Mouse (Mus musculus) ES-Bruce4 (cell line): Measurements from ENCODE around the gene Hivep3. TPM values are rescaled to one million over a fixed set of nuclear protein-coding genes. Genes with fewer than 3 reads are reported as not detected.

Experiments
- H3K27ac ChIP-seq: 2 replicates; pipeline ENCODE4 v1.5.1; 2012; ENCODE audit warnings: low read length, inconsistent platforms; ENCODE audit not compliant: insufficient read depth
- H3K27me3 ChIP-seq: 2 replicates; pipeline ENCODE4 v1.6.1; 2012; ENCODE audit warnings: mild to moderate bottlenecking, low read length, inconsistent platforms; ENCODE audit not compliant: control insufficient read depth, poor library complexity, insufficient read depth, severe bottlenecking
- H3K36me3 ChIP-seq: 2 replicates; pipeline ENCODE4 v1.6.1; 2012; ENCODE audit warnings: inconsistent platforms, mild to moderate bottlenecking, low read length, moderate library complexity; ENCODE audit not compliant: control insufficient read depth, poor library complexity, insufficient read depth, severe bottlenecking
- H3K4me1 ChIP-seq: one replicate; pipeline ENCODE4 v1.8.1; 2011; ENCODE audit warnings: low read length; ENCODE audit not compliant: control insufficient read depth, insufficient read depth
- H3K4me3 ChIP-seq: 2 replicates; pipeline ENCODE4 v1.5.1; 2011; ENCODE audit warnings: low read depth, mild to moderate bottlenecking, low read length
- H3K9ac ChIP-seq: 2 replicates; pipeline ENCODE4 v1.6.1; 2012; ENCODE audit warnings: low read depth, mild to moderate bottlenecking, inconsistent platforms; ENCODE audit not compliant: poor library complexity, severe bottlenecking
- H3K9me3 ChIP-seq: replicated peaks from 2 replicates; pipeline ENCODE4 v1.6.1; 2012; ENCODE audit warnings: mild to moderate bottlenecking, low read length, inconsistent platforms; ENCODE audit not compliant: control insufficient read depth, poor library complexity, insufficient read depth, severe bottlenecking
- CTCF ChIP-seq: IDR thresholded peaks from one replicate; pipeline ENCODE4 v1.8.1; 2011; ENCODE audit warnings: low read depth, low read length
- EP300 ChIP-seq: IDR thresholded peaks from 2 replicates; pipeline ENCODE4 v1.6.1; 2011; ENCODE audit warnings: low read depth, low read length; ENCODE audit not compliant: insufficient read depth
- POLR2A ChIP-seq: IDR thresholded peaks from one replicate; pipeline ENCODE4 v1.8.1; 2011; ENCODE audit warnings: low read length; ENCODE audit not compliant: insufficient read depth
- polyA plus RNA-seq: library from polyadenylated mRNA; stranded (reverse); fragments of >200 nt; gene quantifications from 2 replicates; pipeline ENCODE4 v1.2.4, GENCODE M21; 2011; ENCODE audit warnings: low read depth; ENCODE audit not compliant: missing spikeins, insufficient read depth, insufficient read length

The Hivep3 gene
- polyA plus RNA-seq, 1 experiment = 0.79 TPM

- H3K27ac ChIP-seq = no peak overlapping the region
- no peak overlapping the region for H3K4me3 ChIP-seq
- no peaks in the 10 kb centered on the region for H3K27me3 ChIP-seq
- H3K4me1 ChIP-seq = no peaks in the 10 kb centered on the region
- H3K9me3 ChIP-seq = no peaks in the 10 kb centered on the region
- no peaks in the 10 kb centered on the region for H3K36me3 ChIP-seq
- H3K9ac ChIP-seq = no peak overlapping the region
- no peak for TF ChIP-seq EP300
- TF ChIP-seq POLR2A = no peak
- TF ChIP-seq CTCF = no peak
Observed at GRCm38 (mm10) chr4:119973729-119974605, 240.4 kb downstream of the Hivep3 start.

GRCm38 (mm10) chr4:119975242-119975641 lies 241.7 kb downstream of the Hivep3 start:
- no peaks in the 10 kb centered on the region for H3K27me3 ChIP-seq
- H3K9me3 ChIP-seq = no peaks in the 10 kb centered on the region

GRCm38 (mm10) chr4:119975822-119976221 lies 242.2 kb downstream of the Hivep3 start:
- no peak overlapping the region for H3K27ac ChIP-seq

More at GRCm38 (mm10) chr4:119975242-119975641, 241.7 kb downstream of the Hivep3 start:
- H3K36me3 ChIP-seq = no peaks in the 10 kb centered on the region
- H3K9ac ChIP-seq = no peak overlapping the region
- H3K4me3 ChIP-seq = no peak overlapping the region
- no peaks in the 10 kb centered on the region for H3K4me1 ChIP-seq
- H3K27ac ChIP-seq = no peak overlapping the region
- TF ChIP-seq CTCF (no peak), EP300 (no peak), POLR2A (no peak)

GRCm38 (mm10) chr4:119976428-119977168 lies 243.0 kb downstream of the Hivep3 start:
- H3K27ac ChIP-seq = no peak overlapping the region
- no peaks in the 10 kb centered on the region for H3K4me1 ChIP-seq
- no peaks in the 10 kb centered on the region for H3K36me3 ChIP-seq

More at GRCm38 (mm10) chr4:119975822-119976221, 242.2 kb downstream of the Hivep3 start:
- Histone ChIP-seq H3K36me3 (no peaks in the 10 kb centered on the region), H3K27me3 (no peaks in the 10 kb centered on the region), H3K4me1 (no peaks in the 10 kb centered on the region), H3K4me3 (no peak overlapping the region), H3K9me3 (no peaks in the 10 kb centered on the region), H3K9ac (no peak overlapping the region)
- TF ChIP-seq EP300 (no peak), POLR2A (no peak), CTCF (no peak)

GRCm38 (mm10) chr4:119977817-119978491 lies 244.4 kb downstream of the Hivep3 start:
- H3K27ac ChIP-seq = no peak overlapping the region

More at GRCm38 (mm10) chr4:119976428-119977168, 243.0 kb downstream of the Hivep3 start:
- H3K9me3 ChIP-seq = no peaks in the 10 kb centered on the region
- H3K9ac ChIP-seq = no peak overlapping the region
- H3K27me3 ChIP-seq = no peaks in the 10 kb centered on the region
- no peak overlapping the region for H3K4me3 ChIP-seq
- TF ChIP-seq CTCF (no peak), EP300 (no peak), POLR2A (no peak)

More at GRCm38 (mm10) chr4:119977817-119978491, 244.4 kb downstream of the Hivep3 start:
- no peaks in the 10 kb centered on the region for H3K27me3 ChIP-seq
- TF ChIP-seq POLR2A (no peak), CTCF (no peak), EP300 (no peak)
- H3K9me3 ChIP-seq = no peaks in the 10 kb centered on the region
- no peaks in the 10 kb centered on the region for H3K4me1 ChIP-seq
- H3K36me3 ChIP-seq = no peaks in the 10 kb centered on the region
- H3K4me3 ChIP-seq = no peak overlapping the region
- H3K9ac ChIP-seq = no peak overlapping the region
